Mouse (Mus musculus) cerebellum, adult (tissue): ENCODE measurements around the gene Col20a1.

ENCODE experiments used
- ATAC-seq: cut with Nextera tagmentation; 2 replicates; pipeline ENCODE4 v1.9.2; 2017; ENCODE audit warnings: mild to moderate bottlenecking, moderate library complexity, mixed read lengths; ENCODE audit not compliant: insufficient number of reproducible peaks, low FRiP score, low TSS enrichment

Gene Col20a1

GRCm38 (mm10) chr2:181058193-181058592 lies 71.9 kb downstream of the Col20a1 start:
- ATAC-seq, result no peak

GRCm38 (mm10) chr2:181060127-181060526 lies 73.8 kb downstream of the Col20a1 start:
- peak; percentile 70; the same call in 1 of the 2 replicates for ATAC-seq

- ATAC-seq, result no peak
These were observed 79.5 kb downstream of the Col20a1 start for GRCm38 (mm10) chr2:181065827-181066226.
